Mouse (Mus musculus): ENCODE measurements at regions not wholly inside any gene's neighbourhood (a gene's known extent, or its start where the extent isn't known, plus 50 kb on each side); places are given as distances from the start of the nearest gene placed in this dataset.

GRCm38 (mm10) chr4:71524255-71524970, 233.4 kb downstream of the Gm11232 start:
- peak; percentile 33 for DNase-seq (ENCODE audit: low spot score, missing footprints)
- WGBS = 81% methylated on average over 4 of the region's 4 CpGs

GRCm38 (mm10) chr4:71520751-71521150, 237.0 kb downstream of the Gm11232 start:
- H3K27ac ChIP-seq (ENCODE audit: low read depth, low read length) = no peak overlapping the region
- H3K9me3 ChIP-seq (ENCODE audit: control insufficient read depth, low read length) = no peaks in the 10 kb centered on the region
- H3K36me3 ChIP-seq (ENCODE audit: control insufficient read depth, insufficient read depth, low read length) = no peaks in the 10 kb centered on the region
- H3K4me2 ChIP-seq = no peak overlapping the region
- H3K4me3 ChIP-seq (ENCODE audit: low read depth, low read length) = no peak overlapping the region
- no peaks in the 10 kb centered on the region for H3K4me1 ChIP-seq (ENCODE audit: control insufficient read depth, insufficient read depth, low read length)
- ATAC-seq (ENCODE audit: low FRiP score) (no peak), DNase-seq (ENCODE audit: low spot score, missing footprints) (peak; percentile 45)
- H3K9ac ChIP-seq (ENCODE audit: low read length) = no peak overlapping the region
- no peaks in the 10 kb centered on the region for H3K27me3 ChIP-seq (ENCODE audit: control insufficient read depth, insufficient read depth, low read length)

More at GRCm38 (mm10) chr4:71524255-71524970, 233.4 kb downstream of the Gm11232 start:
- Histone ChIP-seq H3K4me1 (ENCODE audit: control insufficient read depth, insufficient read depth, low read length) (no peaks in the 10 kb centered on the region), H3K4me3 (ENCODE audit: low read depth, low read length) (no peak overlapping the region), H3K4me2 (no peak overlapping the region), H3K9me3 (ENCODE audit: control insufficient read depth, low read length) (no peaks in the 10 kb centered on the region), H3K36me3 (ENCODE audit: control insufficient read depth, insufficient read depth, low read length) (no peaks in the 10 kb centered on the region), H3K9ac (ENCODE audit: low read length) (no peak overlapping the region), H3K27ac (ENCODE audit: low read depth, low read length) (no peak overlapping the region), H3K27me3 (ENCODE audit: control insufficient read depth, insufficient read depth, low read length) (no peaks in the 10 kb centered on the region)
- no peak for ATAC-seq (ENCODE audit: low FRiP score)

GRCm38 (mm10) chr4:71517921-71518404, 239.8 kb downstream of the Gm11232 start:
- WGBS = 65% methylated on average over 2 of the region's 2 CpGs
- ATAC-seq (ENCODE audit: low FRiP score) = no peak
- no peaks in the 10 kb centered on the region for H3K4me1 ChIP-seq (ENCODE audit: control insufficient read depth, insufficient read depth, low read length)
- H3K9ac ChIP-seq (ENCODE audit: low read length) = no peak overlapping the region
- H3K4me3 ChIP-seq (ENCODE audit: low read depth, low read length) = no peak overlapping the region
- H3K27me3 ChIP-seq (ENCODE audit: control insufficient read depth, insufficient read depth, low read length) = no peaks in the 10 kb centered on the region
- no peak overlapping the region for H3K27ac ChIP-seq (ENCODE audit: low read depth, low read length)
- no peak overlapping the region for H3K4me2 ChIP-seq
- DNase-seq (ENCODE audit: low spot score, missing footprints) = no peak
- H3K9me3 ChIP-seq (ENCODE audit: control insufficient read depth, low read length) = no peaks in the 10 kb centered on the region
- H3K36me3 ChIP-seq (ENCODE audit: control insufficient read depth, insufficient read depth, low read length) = no peaks in the 10 kb centered on the region

GRCm38 (mm10) chr4:71506911-71507310, 250.9 kb downstream of the Gm11232 start:
- Histone ChIP-seq H3K27me3 (ENCODE audit: control insufficient read depth, insufficient read depth, low read length) (no peaks in the 10 kb centered on the region), H3K36me3 (ENCODE audit: control insufficient read depth, insufficient read depth, low read length) (no peaks in the 10 kb centered on the region), H3K4me1 (ENCODE audit: control insufficient read depth, insufficient read depth, low read length) (no peaks in the 10 kb centered on the region), H3K9ac (ENCODE audit: low read length) (no peak overlapping the region), H3K9me3 (ENCODE audit: control insufficient read depth, low read length) (no peaks in the 10 kb centered on the region), H3K4me3 (ENCODE audit: low read depth, low read length) (no peak overlapping the region), H3K27ac (ENCODE audit: low read depth, low read length) (no peak overlapping the region), H3K4me2 (no peak overlapping the region)
- no peak for ATAC-seq (ENCODE audit: low FRiP score)
- DNase-seq (ENCODE audit: low spot score, missing footprints) = no peak

- WGBS = 91% methylated on average over 2 of the region's 2 CpGs
- Histone ChIP-seq H3K9ac (ENCODE audit: low read length) (no peak overlapping the region), H3K36me3 (ENCODE audit: control insufficient read depth, insufficient read depth, low read length) (no peaks in the 10 kb centered on the region), H3K9me3 (ENCODE audit: control insufficient read depth, low read length) (no peaks in the 10 kb centered on the region), H3K4me2 (no peak overlapping the region), H3K4me3 (ENCODE audit: low read depth, low read length) (no peak overlapping the region), H3K27me3 (ENCODE audit: control insufficient read depth, insufficient read depth, low read length) (no peaks in the 10 kb centered on the region), H3K27ac (ENCODE audit: low read depth, low read length) (no peak overlapping the region), H3K4me1 (ENCODE audit: control insufficient read depth, insufficient read depth, low read length) (peaks cover 3% of the 10 kb centered on the region; the same call in 1 of the 2 replicates)
- no peak for DNase-seq (ENCODE audit: low spot score, missing footprints)
- ATAC-seq (ENCODE audit: low FRiP score) = no peak
These were observed 268.0 kb downstream of the Gm11232 start for GRCm38 (mm10) chr4:71489788-71490187.

- WGBS = 45% methylated on average over 2 of the region's 2 CpGs
- no peak overlapping the region for H3K27ac ChIP-seq (ENCODE audit: low read depth, low read length)
- peak; percentile 79 for DNase-seq (ENCODE audit: low spot score, missing footprints)
These were observed 269.1 kb downstream of the Gm11232 start for GRCm38 (mm10) chr4:71488663-71489161.

GRCm38 (mm10) chr4:71488059-71488458, 269.7 kb downstream of the Gm11232 start:
- 86% methylated on average over 9 of the region's 9 CpGs for WGBS
- Histone ChIP-seq H3K36me3 (ENCODE audit: control insufficient read depth, insufficient read depth, low read length) (no peaks in the 10 kb centered on the region), H3K4me2 (no peak overlapping the region), H3K9ac (ENCODE audit: low read length) (no peak overlapping the region), H3K27ac (ENCODE audit: low read depth, low read length) (no peak overlapping the region), H3K9me3 (ENCODE audit: control insufficient read depth, low read length) (no peaks in the 10 kb centered on the region), H3K27me3 (ENCODE audit: control insufficient read depth, insufficient read depth, low read length) (no peaks in the 10 kb centered on the region), H3K4me3 (ENCODE audit: low read depth, low read length) (no peak overlapping the region), H3K4me1 (ENCODE audit: control insufficient read depth, insufficient read depth, low read length) (peaks cover 3% of the 10 kb centered on the region; the same call in 1 of the 2 replicates)
- no peak for ATAC-seq (ENCODE audit: low FRiP score)
- no peak for DNase-seq (ENCODE audit: low spot score, missing footprints)

More at GRCm38 (mm10) chr4:71488663-71489161, 269.1 kb downstream of the Gm11232 start:
- Histone ChIP-seq H3K4me1 (ENCODE audit: control insufficient read depth, insufficient read depth, low read length) (peaks cover 3% of the 10 kb centered on the region; the same call in 1 of the 2 replicates), H3K4me2 (no peak overlapping the region), H3K27me3 (ENCODE audit: control insufficient read depth, insufficient read depth, low read length) (no peaks in the 10 kb centered on the region), H3K9me3 (ENCODE audit: control insufficient read depth, low read length) (no peaks in the 10 kb centered on the region), H3K9ac (ENCODE audit: low read length) (no peak overlapping the region), H3K4me3 (ENCODE audit: low read depth, low read length) (no peak overlapping the region), H3K36me3 (ENCODE audit: control insufficient read depth, insufficient read depth, low read length) (no peaks in the 10 kb centered on the region)
- no peak for ATAC-seq (ENCODE audit: low FRiP score)

- Histone ChIP-seq H3K27me3 (ENCODE audit: control insufficient read depth, insufficient read depth, low read length) (no peaks in the 10 kb centered on the region), H3K27ac (ENCODE audit: low read depth, low read length) (no peak overlapping the region), H3K4me1 (ENCODE audit: control insufficient read depth, insufficient read depth, low read length) (no peaks in the 10 kb centered on the region; the same call in 1 of the 2 replicates), H3K9ac (ENCODE audit: low read length) (no peak overlapping the region), H3K4me2 (no peak overlapping the region), H3K9me3 (ENCODE audit: control insufficient read depth, low read length) (no peaks in the 10 kb centered on the region), H3K36me3 (ENCODE audit: control insufficient read depth, insufficient read depth, low read length) (no peaks in the 10 kb centered on the region), H3K4me3 (ENCODE audit: low read depth, low read length) (no peak overlapping the region)
- ATAC-seq (ENCODE audit: low FRiP score) (no peak), DNase-seq (ENCODE audit: low spot score, missing footprints) (no peak)
- WGBS = 84% methylated on average over 2 of the region's 2 CpGs
These were observed 276.8 kb downstream of the Gm11232 start for GRCm38 (mm10) chr4:71480960-71481359.

GRCm38 (mm10) chr4:71470580-71470979, 287.2 kb downstream of the Gm11232 start:
- Histone ChIP-seq H3K9me3 (ENCODE audit: control insufficient read depth, low read length) (no peaks in the 10 kb centered on the region), H3K36me3 (ENCODE audit: control insufficient read depth, insufficient read depth, low read length) (no peaks in the 10 kb centered on the region), H3K27ac (ENCODE audit: low read depth, low read length) (no peak overlapping the region), H3K4me2 (no peak overlapping the region), H3K9ac (ENCODE audit: low read length) (no peak overlapping the region), H3K4me3 (ENCODE audit: low read depth, low read length) (no peak overlapping the region), H3K27me3 (ENCODE audit: control insufficient read depth, insufficient read depth, low read length) (no peaks in the 10 kb centered on the region), H3K4me1 (ENCODE audit: control insufficient read depth, insufficient read depth, low read length) (no peaks in the 10 kb centered on the region)
- ATAC-seq (ENCODE audit: low FRiP score) (no peak), DNase-seq (ENCODE audit: low spot score, missing footprints) (no peak)

Data from midbrain, embryonic 11.5 days (tissue).